Mouse (Mus musculus): ENCODE measurements around the gene Htr7. TPM values are rescaled to one million over a fixed set of nuclear protein-coding genes. Genes with fewer than 3 reads are reported as not detected.

Htr7 gene
- polyA plus RNA-seq, 1 experiment from 2014 or later = 0.18 TPM

DNA sequence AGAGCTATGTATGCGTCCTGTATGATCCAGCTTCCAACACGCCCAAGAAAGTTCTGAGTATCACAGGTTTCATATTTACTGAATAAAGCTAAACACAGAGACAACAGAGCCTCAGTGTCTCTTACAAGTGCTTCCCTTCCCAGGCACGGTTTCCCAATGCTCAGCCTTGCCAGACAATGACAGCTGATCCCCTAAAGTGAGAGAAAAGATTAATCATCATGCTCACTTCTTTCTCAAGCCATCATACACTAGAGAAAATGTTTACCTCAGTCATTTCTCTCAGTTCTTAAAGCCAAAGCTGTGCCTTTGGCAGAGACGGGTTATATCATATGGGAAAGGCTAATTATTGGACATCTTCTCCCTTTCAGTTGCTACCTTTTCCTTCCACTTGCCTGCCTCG, 99.7 kb downstream of the Htr7 start:
- WGBS = 76% methylated on average over 5 of the region's 5 CpGs
- no peaks in the 10 kb centered on the region for H3K27me3 ChIP-seq (replicated peaks)
- ATAC-seq (ENCODE audit: insufficient number of reproducible peaks, low FRiP score) = no peak

DNA sequence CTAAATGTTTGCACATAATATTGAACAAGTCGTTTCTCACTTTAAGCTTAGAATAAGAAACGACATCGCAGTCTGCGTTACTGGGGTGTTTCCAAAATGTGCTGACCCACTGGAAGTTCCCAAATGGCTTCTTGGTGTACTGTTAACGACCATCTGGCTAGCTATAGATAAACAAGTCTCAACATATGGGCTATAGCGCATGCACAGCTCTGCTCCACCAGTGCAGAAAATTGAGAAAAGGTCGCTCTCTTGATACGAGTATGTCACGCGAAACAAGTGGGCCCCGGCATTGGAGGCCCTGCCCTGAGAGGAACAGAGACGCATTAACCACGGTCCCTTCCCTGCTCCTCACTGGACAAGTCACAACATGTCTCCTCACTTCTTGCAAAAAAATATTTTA, 101.6 kb downstream of the Htr7 start:
- H3K4me2 ChIP-seq = no peak overlapping the region
- WGBS = 81% methylated on average over 13 of the region's 13 CpGs
- no peak for ATAC-seq (ENCODE audit: insufficient number of reproducible peaks, low FRiP score)

More for the DNA sequence above, 99.7 kb downstream of the Htr7 start:
- Histone ChIP-seq H3K27ac (ENCODE audit: poor library complexity, severe bottlenecking) (no peak overlapping the region), H3K9ac (no peak overlapping the region), H3K4me1 (replicated peaks) (no peaks in the 10 kb centered on the region), H3K4me2 (no peak overlapping the region), H3K4me3 (no peak overlapping the region), H3K9me3 (replicated peaks) (no peaks in the 10 kb centered on the region), H3K36me3 (no peaks in the 10 kb centered on the region)

DNA sequence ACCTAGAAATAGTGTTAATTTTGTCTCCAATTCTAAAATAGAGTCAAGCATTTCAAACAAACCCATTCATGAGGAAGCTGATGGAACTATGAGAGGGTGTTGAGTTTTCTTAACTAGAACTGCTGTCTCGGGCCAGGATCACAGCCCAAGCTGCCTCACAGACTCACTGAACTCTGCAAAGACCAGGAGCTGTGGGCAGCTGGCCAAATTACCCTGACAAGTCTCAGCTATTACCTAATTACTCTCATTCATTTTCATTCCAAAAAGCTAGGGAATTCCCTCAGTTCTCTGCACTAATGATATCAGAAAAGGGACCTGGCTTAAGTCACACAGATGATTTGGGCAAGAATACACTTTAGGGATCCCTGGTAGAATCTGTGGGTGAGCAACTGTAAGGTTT, 107.4 kb downstream of the Htr7 start:
- WGBS = 42% methylated on average over 1 of the region's 1 CpGs

More for the DNA sequence above, 101.6 kb downstream of the Htr7 start:
- H3K27ac ChIP-seq (ENCODE audit: poor library complexity, severe bottlenecking) = no peak overlapping the region
- no peak overlapping the region for H3K9ac ChIP-seq
- H3K9me3 ChIP-seq (replicated peaks) = no peaks in the 10 kb centered on the region
- no peaks in the 10 kb centered on the region for H3K27me3 ChIP-seq (replicated peaks)
- no peaks in the 10 kb centered on the region for H3K36me3 ChIP-seq
- H3K4me1 ChIP-seq (replicated peaks) = no peaks in the 10 kb centered on the region
- H3K4me3 ChIP-seq = no peak overlapping the region

GRCm38 (mm10) chr19:35924961-35925495, 132.3 kb downstream of the Htr7 start:
- H3K4me3 ChIP-seq = no peak overlapping the region
- no peaks in the 10 kb centered on the region for H3K36me3 ChIP-seq
- H3K4me2 ChIP-seq = no peak overlapping the region
- H3K9ac ChIP-seq = no peak overlapping the region
- no peaks in the 10 kb centered on the region for H3K9me3 ChIP-seq (replicated peaks)
- H3K4me1 ChIP-seq (replicated peaks) = no peaks in the 10 kb centered on the region
- ATAC-seq (ENCODE audit: insufficient number of reproducible peaks, low FRiP score) = no peak
- H3K27ac ChIP-seq (ENCODE audit: poor library complexity, severe bottlenecking) = no peak overlapping the region
- 53% methylated on average over 3 of the region's 3 CpGs for WGBS
- H3K27me3 ChIP-seq (replicated peaks) = no peaks in the 10 kb centered on the region

More for the DNA sequence above, 107.4 kb downstream of the Htr7 start:
- Histone ChIP-seq H3K4me1 (replicated peaks) (no peaks in the 10 kb centered on the region), H3K27me3 (replicated peaks) (no peaks in the 10 kb centered on the region), H3K27ac (ENCODE audit: poor library complexity, severe bottlenecking) (no peak overlapping the region), H3K4me3 (no peak overlapping the region), H3K9me3 (replicated peaks) (no peaks in the 10 kb centered on the region), H3K4me2 (no peak overlapping the region), H3K36me3 (no peaks in the 10 kb centered on the region), H3K9ac (no peak overlapping the region)
- no peak for ATAC-seq (ENCODE audit: insufficient number of reproducible peaks, low FRiP score)

- Histone ChIP-seq H3K4me2 (no peak overlapping the region), H3K36me3 (no peaks in the 10 kb centered on the region), H3K9me3 (replicated peaks) (no peaks in the 10 kb centered on the region), H3K9ac (no peak overlapping the region), H3K4me1 (replicated peaks) (no peaks in the 10 kb centered on the region), H3K27me3 (replicated peaks) (no peaks in the 10 kb centered on the region), H3K27ac (ENCODE audit: poor library complexity, severe bottlenecking) (no peak overlapping the region), H3K4me3 (no peak overlapping the region)
- no peak for ATAC-seq (ENCODE audit: insufficient number of reproducible peaks, low FRiP score)
- 47% methylated on average over 5 of the region's 5 CpGs for WGBS
Measured at GRCm38 (mm10) chr19:35924418-35924817, 132.9 kb downstream of the Htr7 start.

Other genes starting within 250 kb of the Htr7 start
- gene Rpp30, start 26.2 kb upstream of the Htr7 start, polyA plus RNA-seq (2016; fragmentation: Nextera tagmentation; extraction: Ambion mirVana) = 52.2 and 60.8 TPM in 2 replicates
- gene Ankrd1, start 62.6 kb upstream of the Htr7 start, polyA plus RNA-seq (2016; fragmentation: Nextera tagmentation; extraction: Ambion mirVana) = 493 and 506 TPM in 2 replicates